Mouse (Mus musculus): Measurements from ENCODE around the gene Tmem207.

Gene Tmem207

GRCm38 (mm10) chr16:26456182-26456581, 70.4 kb downstream of the Tmem207 start:
- no peak for DNase-seq (ENCODE audit: low spot score)

GRCm38 (mm10) chr16:26454163-26454562, 72.4 kb downstream of the Tmem207 start:
- no peak for DNase-seq (ENCODE audit: low spot score)

Measured in urinary bladder, postnatal 14 days (tissue).